Mouse (Mus musculus): Measurements from ENCODE around the gene Olfr1360. TPM values are rescaled to one million over a fixed set of nuclear protein-coding genes. Genes with fewer than 3 reads are reported as not detected.
A peak's percentile ranks its signal among the peaks of the same experiment; 100 is the strongest.

The Olfr1360 gene
- polyA plus RNA-seq, 1 experiment from 2014 or later: not detected

GRCm38 (mm10) chr13:21715131-21715863 lies 38.1 kb upstream of the Olfr1360 start:
- peak; percentile 50 for DNase-seq (ENCODE audit: low spot score)
- Histone ChIP-seq H3K27me3 (replicated peaks; ENCODE audit: low read depth, poor library complexity, severe bottlenecking) (no peaks in the 10 kb centered on the region), H3K27ac (replicated peaks) (peak overlapping the region; percentile 93), H3K4me1 (peaks cover 28% of the 10 kb centered on the region), H3K9me3 (no peaks in the 10 kb centered on the region), H3K4me3 (peak overlapping the region; percentile 61), H3K36me3 (replicated peaks) (no peaks in the 10 kb centered on the region)
- 1% methylated on average over 22 of the region's 22 CpGs for WGBS

DNA sequence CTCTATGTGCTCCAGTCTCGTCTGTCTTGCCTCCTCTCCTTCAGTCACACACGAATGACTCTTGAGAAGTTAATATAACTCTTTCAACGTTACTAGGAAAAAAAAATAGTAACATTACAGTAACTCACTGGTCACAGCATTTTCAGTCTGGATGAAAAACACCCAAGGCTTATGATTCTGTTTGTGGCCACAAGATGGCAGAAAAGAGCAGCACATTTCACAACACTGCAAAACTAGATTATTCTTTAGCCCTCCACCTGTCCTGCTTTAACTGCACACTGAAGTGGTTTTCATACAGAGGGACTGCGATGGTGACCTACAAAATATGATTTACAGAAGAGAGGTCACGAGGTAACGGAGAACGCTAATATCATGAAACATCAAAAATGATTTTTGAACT lies 37.5 kb upstream of the Olfr1360 start:
- Histone ChIP-seq H3K36me3 (replicated peaks) (no peaks in the 10 kb centered on the region), H3K9me3 (no peaks in the 10 kb centered on the region), H3K27me3 (replicated peaks; ENCODE audit: low read depth, poor library complexity, severe bottlenecking) (no peaks in the 10 kb centered on the region), H3K4me1 (peaks cover 24% of the 10 kb centered on the region), H3K4me3 (peak overlapping the region; percentile 61), H3K27ac (replicated peaks) (peak overlapping the region; percentile 93)
- peak; percentile 57 for DNase-seq (ENCODE audit: low spot score)
- 2% methylated on average over 7 of the region's 7 CpGs for WGBS

DNA sequence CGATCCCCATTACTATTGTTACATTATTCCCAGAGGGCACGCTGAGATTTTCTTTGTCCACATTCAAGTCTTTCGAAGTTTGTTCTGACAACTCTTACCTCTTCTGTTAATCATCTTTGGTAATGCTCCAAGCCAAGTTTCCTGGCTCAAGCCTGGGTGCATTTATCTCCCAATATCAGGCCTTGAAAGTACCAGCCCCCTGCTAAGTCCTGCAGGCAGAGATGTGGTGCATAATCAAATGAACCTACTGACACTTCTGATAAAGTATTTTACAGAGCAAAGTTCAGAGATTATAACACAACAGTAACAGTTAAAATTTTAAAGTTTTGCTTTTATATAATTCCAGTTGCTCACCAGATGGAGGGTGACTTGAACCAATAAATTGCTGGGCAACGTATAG lies 34.5 kb upstream of the Olfr1360 start:
- Histone ChIP-seq H3K4me1 (peaks cover 14% of the 10 kb centered on the region), H3K36me3 (replicated peaks) (no peaks in the 10 kb centered on the region), H3K9me3 (no peaks in the 10 kb centered on the region), H3K27me3 (replicated peaks; ENCODE audit: low read depth, poor library complexity, severe bottlenecking) (no peaks in the 10 kb centered on the region), H3K4me3 (peak overlapping the region; percentile 71), H3K27ac (replicated peaks) (no peak overlapping the region)
- no peak for DNase-seq (ENCODE audit: low spot score)
- 35% methylated on average over 4 of the region's 4 CpGs for WGBS

DNA sequence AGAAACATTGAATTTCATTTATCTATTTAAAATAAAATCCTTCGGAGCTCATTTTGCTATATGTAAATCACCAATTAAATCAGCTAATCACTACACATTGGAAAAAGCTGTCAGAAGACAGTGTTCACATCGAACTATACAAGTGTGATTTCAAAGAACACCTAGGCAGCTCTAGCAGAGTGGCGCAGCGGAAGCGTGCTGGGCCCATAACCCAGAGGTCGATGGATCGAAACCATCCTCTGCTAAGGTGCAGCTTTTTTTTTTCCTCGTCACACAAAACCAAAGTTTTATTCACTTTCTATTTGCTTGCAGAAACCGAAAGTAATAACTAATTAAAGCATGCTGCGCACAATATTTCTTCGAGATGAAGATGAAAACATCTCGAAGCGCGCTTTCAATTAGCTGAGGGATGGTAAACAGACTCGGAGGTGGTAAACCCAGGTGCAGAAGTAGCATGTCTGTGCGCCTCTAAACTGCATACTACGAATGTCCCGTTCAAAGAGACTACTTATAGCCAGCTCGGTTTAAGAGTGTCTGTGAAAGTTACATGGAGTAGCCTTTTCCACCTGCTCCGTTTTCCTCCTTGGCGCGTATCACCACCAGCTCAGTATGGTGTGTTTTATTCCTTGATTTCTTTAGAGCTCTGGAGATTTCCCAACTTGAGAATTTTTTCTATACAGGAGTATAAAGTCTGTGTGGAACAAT lies 33.8 kb upstream of the Olfr1360 start:
- 3% methylated on average over 22 of the region's 22 CpGs for WGBS
- Histone ChIP-seq H3K9me3 (no peaks in the 10 kb centered on the region), H3K27ac (replicated peaks) (peak overlapping the region; percentile 66), H3K4me1 (peaks cover 14% of the 10 kb centered on the region), H3K27me3 (replicated peaks; ENCODE audit: low read depth, poor library complexity, severe bottlenecking) (no peaks in the 10 kb centered on the region), H3K4me3 (peak overlapping the region; percentile 71), H3K36me3 (replicated peaks) (no peaks in the 10 kb centered on the region)
- DNase-seq (ENCODE audit: low spot score): peak; percentile 75

GRCm38 (mm10) chr13:21710031-21710711 lies 33.0 kb upstream of the Olfr1360 start:
- no peaks in the 10 kb centered on the region for H3K36me3 ChIP-seq (replicated peaks)
- no peaks in the 10 kb centered on the region for H3K27me3 ChIP-seq (replicated peaks; ENCODE audit: low read depth, poor library complexity, severe bottlenecking)
- H3K9me3 ChIP-seq: no peaks in the 10 kb centered on the region
- under 1% methylated on average over 32 of the region's 32 CpGs for WGBS
- peak overlapping the region; percentile 86 for H3K27ac ChIP-seq (replicated peaks)
- H3K4me3 ChIP-seq: peak overlapping the region; percentile 71
- peak; percentile 89 for DNase-seq (ENCODE audit: low spot score)
- H3K4me1 ChIP-seq: peaks cover 10% of the 10 kb centered on the region

- no peaks in the 10 kb centered on the region for H3K9me3 ChIP-seq
- H3K27ac ChIP-seq (replicated peaks): no peak overlapping the region
- H3K27me3 ChIP-seq (replicated peaks; ENCODE audit: low read depth, poor library complexity, severe bottlenecking): no peaks in the 10 kb centered on the region
- no peak for DNase-seq (ENCODE audit: low spot score)
- 74% methylated on average over 4 of the region's 4 CpGs for WGBS
- peaks cover 4% of the 10 kb centered on the region; the same call in 1 of the 2 replicates for H3K4me1 ChIP-seq
- no peak overlapping the region for H3K4me3 ChIP-seq
- H3K36me3 ChIP-seq (replicated peaks): no peaks in the 10 kb centered on the region
Measured at GRCm38 (mm10) chr13:21706669-21707068, 29.5 kb upstream of the Olfr1360 start.

DNA sequence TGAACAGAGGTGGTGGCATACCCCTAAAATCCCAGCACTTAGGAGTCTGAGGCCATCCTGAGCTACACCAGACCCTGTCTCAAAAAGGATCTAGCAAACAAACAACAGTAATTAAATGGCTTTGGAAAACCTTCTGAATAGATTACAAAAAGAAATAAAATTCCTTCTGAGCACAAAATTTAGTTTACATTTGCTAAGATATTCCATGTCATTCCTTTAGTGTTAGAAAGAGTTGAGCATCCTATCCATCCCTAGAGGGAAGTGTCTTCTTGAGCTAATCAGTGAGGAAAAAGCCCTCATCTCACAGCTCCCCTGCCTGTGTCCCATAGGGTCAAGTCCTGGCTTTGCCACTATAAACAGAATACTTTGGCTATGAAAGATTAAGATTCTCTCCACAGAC lies 20.6 kb upstream of the Olfr1360 start, which contains the start of gene Olfr1359:
Olfr1359 (plus strand) TSS at position 301 of the 400 bp plus-strand sequence.
- no peaks in the 10 kb centered on the region for H3K9me3 ChIP-seq
- H3K27me3 ChIP-seq (replicated peaks; ENCODE audit: low read depth, poor library complexity, severe bottlenecking): no peaks in the 10 kb centered on the region
- H3K4me3 ChIP-seq: no peak within 1 kb of the TSS
- no peak for DNase-seq (ENCODE audit: low spot score)
- H3K27ac ChIP-seq (replicated peaks): no peak within 1 kb of the TSS
- H3K36me3 ChIP-seq (replicated peaks): no peaks in the 10 kb centered on the region
- no peaks in the 10 kb centered on the region for H3K4me1 ChIP-seq

GRCm38 (mm10) chr13:21663286-21663685 lies 13.9 kb downstream of the Olfr1360 start, which contains the start of gene Olfr1361:
Olfr1361 (minus strand) TSS chr13:21663386.
- Histone ChIP-seq H3K36me3 (replicated peaks) (no peaks in the 10 kb centered on the region), H3K27ac (replicated peaks) (no peak within 1 kb of the TSS), H3K27me3 (replicated peaks; ENCODE audit: low read depth, poor library complexity, severe bottlenecking) (no peaks in the 10 kb centered on the region), H3K4me1 (no peaks in the 10 kb centered on the region), H3K9me3 (no peaks in the 10 kb centered on the region), H3K4me3 (no peak within 1 kb of the TSS)
- no peak for DNase-seq (ENCODE audit: low spot score)
- 63% methylated on average over 2 of the region's 2 CpGs for WGBS

DNA sequence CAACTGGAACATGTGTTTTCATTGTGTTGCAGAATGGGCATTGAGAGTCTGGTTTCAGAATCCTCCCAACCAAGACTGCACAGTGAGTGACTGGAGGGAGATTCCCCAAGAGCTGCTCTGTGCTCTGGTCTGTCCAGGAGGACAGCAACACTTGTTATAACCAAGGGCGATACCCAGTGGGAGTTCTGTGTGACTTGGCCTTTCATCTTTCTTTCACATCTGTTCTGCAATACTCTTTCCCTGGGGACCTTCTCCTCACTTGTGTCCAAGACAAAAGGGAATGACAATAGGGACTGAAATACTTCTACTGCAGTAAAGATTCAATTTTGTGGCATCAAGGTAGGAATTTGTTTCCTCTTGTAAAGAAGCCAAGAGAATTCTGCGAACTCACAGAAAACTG lies 34.8 kb downstream of the Olfr1360 start, which contains the start of gene Olfr11:
Olfr11 (minus strand) TSS at position 101 of the 400 bp plus-strand sequence.
- H3K4me3 ChIP-seq: no peak within 1 kb of the TSS
- DNase-seq (ENCODE audit: low spot score): no peak
- no peaks in the 10 kb centered on the region for H3K27me3 ChIP-seq (replicated peaks; ENCODE audit: low read depth, poor library complexity, severe bottlenecking)
- H3K27ac ChIP-seq (replicated peaks): no peak within 1 kb of the TSS
- WGBS: 86% methylated on average over 2 of the region's 2 CpGs
- H3K9me3 ChIP-seq: no peaks in the 10 kb centered on the region
- no peaks in the 10 kb centered on the region for H3K4me1 ChIP-seq
- no peaks in the 10 kb centered on the region for H3K36me3 ChIP-seq (replicated peaks)

Small RNAs within 50 kb of the gene (microRNA-seq; reads per million reads assigned to microRNA genes)
- gene Gm44357: not detected
- gene Gm44367: not detected

Other genes starting within 250 kb of the Olfr1360 start
- gene Pgbd1, start 236.3 kb downstream of the Olfr1360 start, polyA plus RNA-seq (2016; fragmentation: Nextera tagmentation; extraction: Ambion mirVana): 4.2 and 4.9 TPM in 2 replicates
- gene Zscan26, start 223.7 kb downstream of the Olfr1360 start, polyA plus RNA-seq (2016; fragmentation: Nextera tagmentation; extraction: Ambion mirVana): 29.4 and 29.9 TPM in 2 replicates
- gene Nkapl, start 208.9 kb downstream of the Olfr1360 start, polyA plus RNA-seq (2016; fragmentation: Nextera tagmentation; extraction: Ambion mirVana): 1.3 and 2.0 TPM in 2 replicates
- gene Zkscan4, start 198.5 kb downstream of the Olfr1360 start, polyA plus RNA-seq (2016; fragmentation: Nextera tagmentation; extraction: Ambion mirVana): 3.0 and 3.5 TPM in 2 replicates
- not detected in 2 replicates for gene Gm10065, start 198.0 kb downstream of the Olfr1360 start, polyA plus RNA-seq (2016; fragmentation: Nextera tagmentation; extraction: Ambion mirVana)
- gene AK157302, start 182.2 kb downstream of the Olfr1360 start, polyA plus RNA-seq (2016; fragmentation: Nextera tagmentation; extraction: Ambion mirVana): 0.63 TPM in 1 of 2 replicates, not detected in the other
- gene Gm11273, start 176.0 kb downstream of the Olfr1360 start, polyA plus RNA-seq (2016; fragmentation: Nextera tagmentation; extraction: Ambion mirVana): 4.3 and 5.3 TPM in 2 replicates
- gene Zkscan8, start 146.3 kb downstream of the Olfr1360 start, polyA plus RNA-seq (2016; fragmentation: Nextera tagmentation; extraction: Ambion mirVana): 7.6 and 7.8 TPM in 2 replicates
- gene Olfr1366, start 134.6 kb downstream of the Olfr1360 start, polyA plus RNA-seq (2016; fragmentation: Nextera tagmentation; extraction: Ambion mirVana): 0.11 and 0.21 TPM in 2 replicates
- not detected in 2 replicates for gene Olfr1535, start 117.5 kb downstream of the Olfr1360 start, polyA plus RNA-seq (2016; fragmentation: Nextera tagmentation; extraction: Ambion mirVana)
- gene Olfr1364, start 95.6 kb downstream of the Olfr1360 start, polyA plus RNA-seq (2016; fragmentation: Nextera tagmentation; extraction: Ambion mirVana): not detected in 2 replicates
- gene Olfr1362, start 63.4 kb downstream of the Olfr1360 start, polyA plus RNA-seq (2016; fragmentation: Nextera tagmentation; extraction: Ambion mirVana): not detected in 2 replicates
- gene Olfr11, start 34.9 kb downstream of the Olfr1360 start, polyA plus RNA-seq (2016; fragmentation: Nextera tagmentation; extraction: Ambion mirVana): not detected in 2 replicates
- gene Olfr1361, start 14.0 kb downstream of the Olfr1360 start, polyA plus RNA-seq (2016; fragmentation: Nextera tagmentation; extraction: Ambion mirVana): not detected in 2 replicates
- not detected in 2 replicates for gene Olfr1359, start 20.7 kb upstream of the Olfr1360 start, polyA plus RNA-seq (2016; fragmentation: Nextera tagmentation; extraction: Ambion mirVana)
- gene Hist1h2bl, start 38.7 kb upstream of the Olfr1360 start, polyA plus RNA-seq (2016; fragmentation: Nextera tagmentation; extraction: Ambion mirVana): 1.6 and 3.1 TPM in 2 replicates
- 30.5 and 32.2 TPM in 2 replicates for gene Hist1h2ai, start 39.0 kb upstream of the Olfr1360 start, polyA plus RNA-seq (2016; fragmentation: Nextera tagmentation; extraction: Ambion mirVana)
- 10.7 and 12.8 TPM in 2 replicates for gene Hist1h3h, start 40.3 kb upstream of the Olfr1360 start, polyA plus RNA-seq (2016; fragmentation: Nextera tagmentation; extraction: Ambion mirVana)
- 5.7 and 6.0 TPM in 2 replicates for gene Hist1h2bm, start 44.6 kb upstream of the Olfr1360 start, polyA plus RNA-seq (2016; fragmentation: Nextera tagmentation; extraction: Ambion mirVana)
- 0.93 and 1.3 TPM in 2 replicates for gene Hist1h4j, start 57.7 kb upstream of the Olfr1360 start, polyA plus RNA-seq (2016; fragmentation: Nextera tagmentation; extraction: Ambion mirVana)
- 3.9 and 7.1 TPM in 2 replicates for gene Hist1h4k, start 73.1 kb upstream of the Olfr1360 start, polyA plus RNA-seq (2016; fragmentation: Nextera tagmentation; extraction: Ambion mirVana)
- 18.6 and 21.7 TPM in 2 replicates for gene Hist1h2ak, start 76.4 kb upstream of the Olfr1360 start, polyA plus RNA-seq (2016; fragmentation: Nextera tagmentation; extraction: Ambion mirVana)
- gene Hist1h2bn, start 76.7 kb upstream of the Olfr1360 start, polyA plus RNA-seq (2016; fragmentation: Nextera tagmentation; extraction: Ambion mirVana): 3.6 and 4.0 TPM in 2 replicates
- gene Hist1h1b, start 103.2 kb upstream of the Olfr1360 start, polyA plus RNA-seq (2016; fragmentation: Nextera tagmentation; extraction: Ambion mirVana): 34.8 and 36.2 TPM in 2 replicates
- gene Hist1h3i, start 106.0 kb upstream of the Olfr1360 start, polyA plus RNA-seq (2016; fragmentation: Nextera tagmentation; extraction: Ambion mirVana): 102 and 103 TPM in 2 replicates
- gene Hist1h2an, start 109.8 kb upstream of the Olfr1360 start, polyA plus RNA-seq (2016; fragmentation: Nextera tagmentation; extraction: Ambion mirVana): 10.9 and 18.0 TPM in 2 replicates
- gene Hist1h2bp, start 110.1 kb upstream of the Olfr1360 start, polyA plus RNA-seq (2016; fragmentation: Nextera tagmentation; extraction: Ambion mirVana): 3.1 and 3.2 TPM in 2 replicates
- gene Hist1h2bq, start 132.8 kb upstream of the Olfr1360 start, polyA plus RNA-seq (2016; fragmentation: Nextera tagmentation; extraction: Ambion mirVana): 21.7 and 23.9 TPM in 2 replicates
- not detected in 2 replicates for gene Hist1h2ao, start 133.1 kb upstream of the Olfr1360 start, polyA plus RNA-seq (2016; fragmentation: Nextera tagmentation; extraction: Ambion mirVana)
- gene Hist1h4m, start 134.3 kb upstream of the Olfr1360 start, polyA plus RNA-seq (2016; fragmentation: Nextera tagmentation; extraction: Ambion mirVana): not detected in 2 replicates
- 9.3 and 10.5 TPM in 2 replicates for gene Hist1h4n, start 154.8 kb upstream of the Olfr1360 start, polyA plus RNA-seq (2016; fragmentation: Nextera tagmentation; extraction: Ambion mirVana)
- 6,093 and 6,114 TPM in 2 replicates for gene Hist1h2ap, start 156.1 kb upstream of the Olfr1360 start, polyA plus RNA-seq (2016; fragmentation: Nextera tagmentation; extraction: Ambion mirVana)
- gene Hist1h2br, start 156.3 kb upstream of the Olfr1360 start, polyA plus RNA-seq (2016; fragmentation: Nextera tagmentation; extraction: Ambion mirVana): 21.7 and 24.2 TPM in 2 replicates